Mouse (Mus musculus) urinary bladder, postnatal 14 days (tissue): ENCODE results near the gene 9430015G10Rik.
A peak's percentile ranks its signal among the peaks of the same experiment; 100 is the strongest.
"Not testable (repeated sequence)": the region's sequence is repeated elsewhere in the genome, so short reads cannot be mapped to it uniquely, and the experiment has no call there.

Experiments
- DNase-seq: peaks from one replicate; pipeline ENCODE4 v3.0.0; 2021; ENCODE audit warnings: low spot score

Gene 9430015G10Rik

DNA sequence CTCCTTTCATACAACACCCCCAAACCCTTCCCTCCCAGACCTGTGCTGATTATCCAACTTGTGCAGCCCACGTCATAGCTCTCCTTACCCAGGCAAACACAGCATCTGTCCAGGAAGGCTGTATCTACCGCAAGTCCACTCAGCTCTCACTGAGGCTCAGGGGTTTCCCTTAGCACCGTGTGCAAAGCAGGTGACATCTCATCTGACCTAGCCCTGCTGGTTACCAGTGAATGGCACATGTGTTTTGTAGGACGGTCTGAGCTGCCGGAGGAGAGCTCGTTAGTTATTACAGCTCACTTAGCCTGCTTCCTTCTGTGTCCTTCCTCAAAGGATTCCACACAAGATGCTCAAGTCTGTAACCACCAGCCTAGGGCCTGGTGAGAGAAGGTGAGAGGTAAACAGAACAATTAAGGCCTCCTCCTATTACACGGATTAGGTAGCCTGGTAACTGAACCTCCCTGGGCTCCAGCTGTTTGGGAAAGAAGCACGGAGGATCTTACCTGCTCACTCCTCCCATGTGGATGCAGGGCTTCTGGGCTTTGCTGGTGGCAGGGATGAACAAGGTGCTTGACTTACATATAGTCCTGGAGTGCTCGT lies 11.9 kb upstream of the 9430015G10Rik start:
- no peak for DNase-seq

DNA sequence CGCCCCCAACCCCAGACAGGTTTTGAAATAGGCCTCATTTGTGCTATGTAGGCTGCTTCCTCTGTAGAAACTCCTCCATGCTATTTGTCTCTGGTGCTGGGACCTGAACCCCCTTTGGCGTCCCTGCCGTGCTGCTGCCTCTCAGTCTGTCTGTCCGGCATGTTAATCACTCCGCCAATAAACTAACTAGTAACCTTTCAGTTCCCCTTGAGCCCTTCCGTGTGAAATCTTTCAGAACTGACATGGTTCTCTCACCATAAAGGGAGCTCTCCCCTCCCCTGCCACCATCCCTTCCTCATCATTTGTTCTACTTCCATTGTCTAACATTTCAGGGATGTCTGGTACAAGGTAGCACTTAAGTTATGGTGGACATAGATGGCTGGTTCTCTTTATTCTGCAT lies 10.4 kb upstream of the 9430015G10Rik start:
- no peak for DNase-seq

DNA sequence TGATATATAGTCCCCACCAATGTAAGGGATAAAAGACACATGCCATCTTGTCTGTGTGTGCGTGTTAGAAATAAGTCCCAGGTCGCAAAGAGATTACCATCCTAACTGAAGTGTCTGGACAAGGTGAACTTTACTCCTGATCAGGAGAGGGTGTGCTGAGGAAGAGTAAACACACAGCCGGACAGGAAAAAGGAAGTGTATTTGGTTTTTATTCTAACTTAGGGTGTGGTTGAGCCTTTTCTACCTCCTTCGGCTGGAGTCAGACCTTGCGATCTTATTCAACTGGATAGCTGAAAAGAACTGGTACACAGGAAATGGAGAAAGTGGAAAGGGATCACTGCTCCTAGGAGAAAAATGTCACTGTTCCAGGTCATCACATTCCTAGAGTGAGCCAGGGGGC lies 9.3 kb upstream of the 9430015G10Rik start:
- DNase-seq: no peak

DNA sequence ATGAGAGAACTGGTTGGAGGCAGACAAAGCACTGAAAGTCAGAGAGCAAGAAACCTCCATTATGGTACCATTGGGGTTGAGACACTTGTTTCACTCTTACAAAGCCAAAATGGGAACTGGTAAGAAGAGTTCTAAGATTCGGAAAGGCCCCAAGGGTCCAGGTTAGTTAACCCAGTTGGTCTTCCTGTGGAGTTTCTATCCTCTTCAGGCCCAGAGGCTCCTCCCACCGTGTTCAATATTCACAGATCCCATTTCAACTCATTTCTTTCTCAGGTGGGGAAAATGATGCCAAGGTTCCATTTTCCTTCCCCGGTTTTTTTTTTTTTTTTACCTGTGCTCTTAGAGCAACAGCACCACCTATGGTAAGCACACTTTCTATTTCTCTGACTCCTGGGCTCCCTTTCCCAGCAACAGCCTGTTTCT lies 8.3 kb upstream of the 9430015G10Rik start:
- no peak for DNase-seq

DNA sequence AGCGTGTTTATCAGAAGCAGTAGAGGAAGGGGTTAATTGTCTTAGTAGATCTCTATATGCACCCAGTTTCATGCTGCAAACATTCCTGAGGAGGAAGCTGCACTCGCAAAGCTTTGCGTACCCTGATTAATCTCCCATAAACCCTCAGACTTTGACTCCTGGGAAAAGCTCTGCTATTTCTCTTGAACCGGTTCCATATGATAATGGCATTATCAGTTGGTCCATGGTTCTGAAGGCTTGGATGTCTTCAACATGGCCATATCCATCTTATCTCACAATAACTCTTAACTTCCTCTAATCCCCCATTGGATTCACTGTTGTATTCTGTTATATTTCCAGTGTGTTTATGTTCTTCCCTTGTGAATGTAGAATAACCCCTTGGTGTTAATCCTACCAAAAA lies 6.4 kb upstream of the 9430015G10Rik start:
- DNase-seq: no peak

DNA sequence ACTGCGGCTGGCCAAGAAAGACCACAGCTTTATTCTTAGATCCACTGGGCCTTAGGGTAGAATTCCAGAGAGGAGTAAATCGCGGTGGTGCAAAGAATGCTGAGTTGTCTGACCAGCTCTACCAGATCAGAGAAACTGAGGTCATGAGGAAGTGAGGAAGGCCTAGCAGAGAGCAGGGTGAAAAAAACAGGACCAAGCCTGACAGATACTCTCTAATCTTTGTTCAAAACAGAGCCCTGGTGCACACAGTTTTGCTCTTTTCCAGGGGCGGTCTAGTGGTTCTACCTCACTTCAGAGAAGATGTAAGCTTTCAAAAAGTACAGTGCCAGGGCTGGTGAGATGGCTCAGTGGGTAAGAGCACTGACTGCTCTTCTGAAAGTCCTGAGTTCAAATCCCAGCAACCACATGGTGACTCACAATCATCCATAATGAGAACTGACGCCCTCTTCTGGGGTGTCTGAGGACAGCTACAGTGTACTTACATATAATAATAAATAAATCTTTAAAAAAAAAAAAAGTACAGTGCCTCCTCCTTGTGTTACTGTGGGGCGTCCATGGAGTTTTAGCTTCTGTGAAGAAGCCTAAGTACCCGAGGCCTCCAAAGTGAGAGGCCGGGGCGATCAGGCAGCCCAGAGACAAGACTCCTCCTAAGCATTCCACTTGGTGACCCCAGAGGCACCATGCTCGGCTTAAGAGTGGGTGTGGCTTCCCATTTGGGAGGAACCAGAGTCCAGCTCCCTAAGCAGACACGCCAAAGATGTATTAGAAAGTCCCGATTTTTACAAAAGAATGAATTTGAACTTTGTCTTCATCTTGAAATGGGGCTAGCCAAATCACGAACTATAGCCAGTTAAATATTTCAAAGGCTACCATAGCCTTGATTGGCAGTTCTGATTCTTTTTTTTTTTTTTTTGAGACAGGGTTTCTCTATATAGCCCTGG lies 906 bp upstream of the 9430015G10Rik start:
- DNase-seq: peak; percentile 71

DNA sequence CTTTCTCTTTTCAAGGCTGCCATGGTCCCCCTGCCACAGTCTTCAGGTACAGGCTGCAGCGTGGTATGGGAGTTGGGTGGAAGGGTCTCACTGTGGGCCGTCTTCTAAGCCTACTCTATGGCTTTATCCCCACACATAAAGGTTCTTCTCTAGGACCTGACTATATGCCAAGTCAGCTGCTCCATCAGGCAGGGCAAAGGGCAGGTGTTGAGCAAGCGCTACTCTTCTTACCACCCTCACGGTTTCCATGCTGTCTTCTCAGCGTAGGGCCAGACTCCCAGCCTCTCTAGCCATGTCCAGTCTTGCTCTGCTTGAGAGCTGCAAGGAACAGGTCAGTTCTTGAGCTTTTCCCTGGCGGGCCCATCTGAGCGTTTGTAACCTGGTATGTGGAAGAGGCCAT lies 14.3 kb downstream of the 9430015G10Rik start:
- no peak for DNase-seq

DNA sequence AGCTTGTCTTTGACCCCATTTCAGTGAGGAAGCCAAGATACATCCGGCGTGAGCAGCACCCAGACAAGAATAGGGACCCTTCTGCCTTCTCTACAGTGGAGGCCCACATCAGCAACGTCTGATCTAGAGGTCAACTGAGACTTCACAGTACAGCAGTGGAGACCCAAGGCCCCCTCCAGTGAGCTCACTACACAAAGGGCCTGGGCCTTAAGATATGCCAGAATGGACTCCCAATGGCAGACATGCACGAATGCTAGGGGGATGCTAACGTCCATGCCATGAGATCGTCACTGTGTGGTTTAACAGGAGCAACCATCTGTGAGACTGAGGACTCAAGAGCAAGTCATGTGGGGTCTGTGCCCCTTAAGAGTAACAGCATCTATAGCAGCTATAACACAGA lies 15.6 kb downstream of the 9430015G10Rik start:
- no peak for DNase-seq

DNA sequence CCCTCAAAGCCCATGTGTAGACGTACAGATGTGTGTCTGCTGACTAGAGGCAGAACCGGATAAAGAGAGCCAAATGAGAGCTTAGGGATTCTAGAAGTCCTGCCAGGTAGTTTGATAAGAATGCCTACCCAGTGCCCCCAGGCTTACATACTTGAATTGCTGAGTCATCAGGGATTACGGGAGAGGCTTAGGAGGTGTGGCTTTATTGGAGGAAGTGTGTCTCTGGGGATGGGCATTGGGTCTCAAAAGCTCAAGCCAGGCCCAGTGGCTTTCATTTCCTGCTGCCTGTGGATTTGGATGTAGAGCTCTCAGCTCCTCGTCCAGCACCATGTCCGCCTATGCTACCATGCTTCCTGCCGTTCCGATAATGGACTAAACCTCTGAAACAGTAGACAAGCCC lies 17.1 kb downstream of the 9430015G10Rik start:
- DNase-seq: no peak

DNA sequence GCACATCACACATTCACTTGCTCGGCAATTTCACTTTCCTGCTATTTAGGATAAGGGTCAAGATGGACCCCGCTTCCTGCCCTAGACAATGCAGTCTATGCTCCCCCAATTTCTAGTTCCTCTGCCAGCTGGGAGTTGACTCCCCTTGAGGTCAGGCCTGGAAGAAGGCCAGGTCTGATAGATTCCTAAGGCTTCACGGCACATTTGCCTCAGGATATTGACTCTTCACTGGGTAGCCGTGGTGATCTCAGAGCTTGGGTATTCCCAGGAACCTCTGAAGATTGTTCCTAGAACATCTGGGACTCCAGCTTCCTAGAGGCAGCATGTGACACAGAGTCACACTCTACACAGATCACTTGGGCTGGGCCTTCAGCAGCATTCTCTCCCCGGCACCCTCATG lies 19.0 kb downstream of the 9430015G10Rik start:
- no peak for DNase-seq

DNA sequence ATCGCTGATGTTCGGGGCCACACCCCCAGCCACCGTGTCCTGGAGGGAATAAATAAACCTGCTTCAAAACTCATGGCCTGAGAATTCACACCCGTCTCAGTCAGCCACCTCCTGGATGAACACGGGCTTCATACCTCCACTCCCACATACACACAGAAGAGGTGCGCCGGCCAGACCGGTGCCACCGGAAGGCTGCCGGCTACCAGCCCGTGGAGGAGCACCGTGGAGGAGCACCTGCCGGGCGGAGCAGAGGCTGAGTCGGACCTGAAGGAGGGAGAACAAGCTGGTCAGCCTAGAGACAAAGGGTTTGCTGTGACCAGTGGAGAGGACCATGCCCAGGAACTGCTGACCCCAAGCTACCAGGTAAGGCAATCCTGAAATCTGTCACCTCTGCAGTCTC lies 20.7 kb downstream of the 9430015G10Rik start, which contains the start of gene Rnf223:
Gene Rnf223 (plus strand): TSS at position 78 of the 400 bp plus-strand sequence.
- peak; percentile 60 for DNase-seq

DNA sequence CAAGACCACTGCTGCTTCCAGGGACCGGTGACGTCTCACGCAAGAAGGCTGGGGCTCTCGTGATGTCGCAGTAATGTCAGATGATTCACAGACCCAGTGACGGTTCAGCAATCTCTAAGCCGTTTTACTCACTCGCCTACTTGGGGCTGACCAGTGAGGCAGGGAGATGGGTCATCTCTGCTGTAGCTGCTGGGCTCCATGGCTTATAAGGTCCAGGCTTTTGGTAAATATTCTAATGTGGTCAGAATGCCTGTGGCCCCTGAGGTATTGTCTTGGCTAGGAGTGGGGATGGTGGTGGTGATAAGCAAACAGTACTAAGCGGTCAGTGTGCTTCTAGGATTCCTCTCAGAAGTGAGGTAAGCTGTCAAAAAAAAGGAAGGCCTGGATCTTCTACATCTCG lies 21.2 kb downstream of the 9430015G10Rik start:
- no peak for DNase-seq

DNA sequence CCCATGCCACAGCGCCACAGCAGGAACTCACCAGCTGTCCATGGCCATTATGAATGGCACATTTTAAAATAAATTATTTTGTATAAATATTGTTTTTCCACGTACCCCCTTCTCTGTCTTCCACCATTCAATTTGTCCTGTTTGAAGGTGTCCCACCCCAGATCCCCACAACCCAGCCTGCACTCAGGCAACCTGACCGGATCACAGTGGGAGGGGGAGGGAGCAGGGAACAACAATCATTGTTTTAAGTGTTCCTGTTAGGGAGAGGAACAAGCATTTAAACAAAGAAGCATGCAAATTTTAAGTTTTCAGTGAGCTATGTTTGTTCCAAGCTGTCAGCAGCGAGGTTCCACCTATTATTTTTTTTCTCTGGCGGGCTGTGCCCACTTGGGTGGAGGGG lies 23.6 kb downstream of the 9430015G10Rik start:
- DNase-seq: no peak

DNA sequence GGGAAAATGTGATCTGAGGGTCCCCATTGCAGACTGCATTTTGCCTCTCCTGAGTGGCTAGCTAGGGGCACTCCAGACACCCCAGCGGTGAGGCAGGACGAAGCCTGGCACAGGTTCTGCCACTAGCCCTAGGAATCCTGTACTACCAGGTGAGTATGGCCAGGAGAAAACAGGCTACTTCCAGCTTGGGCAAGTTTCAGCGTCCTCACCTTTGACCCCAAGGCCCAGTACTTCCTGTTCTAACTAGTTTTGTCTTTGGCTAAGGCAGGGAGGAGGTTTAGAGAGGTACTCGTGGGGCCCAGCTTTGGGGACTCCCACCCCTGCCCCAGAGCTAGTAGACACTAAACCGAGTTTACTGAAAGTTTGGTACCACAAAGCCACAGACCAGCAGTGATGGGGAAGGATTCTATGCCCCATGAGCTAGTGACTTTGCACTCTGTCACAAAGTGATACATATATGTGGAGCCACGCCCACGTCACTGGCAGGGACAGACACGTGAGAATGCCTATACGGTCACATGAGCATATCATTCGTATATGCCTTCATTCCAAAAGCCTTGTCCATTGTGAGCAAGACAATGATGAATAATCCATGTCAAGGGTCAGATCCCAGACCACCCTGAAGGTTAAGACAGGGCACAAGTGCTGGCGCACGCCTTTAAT lies 24.3 kb downstream of the 9430015G10Rik start:
- peak; percentile 48 for DNase-seq

DNA sequence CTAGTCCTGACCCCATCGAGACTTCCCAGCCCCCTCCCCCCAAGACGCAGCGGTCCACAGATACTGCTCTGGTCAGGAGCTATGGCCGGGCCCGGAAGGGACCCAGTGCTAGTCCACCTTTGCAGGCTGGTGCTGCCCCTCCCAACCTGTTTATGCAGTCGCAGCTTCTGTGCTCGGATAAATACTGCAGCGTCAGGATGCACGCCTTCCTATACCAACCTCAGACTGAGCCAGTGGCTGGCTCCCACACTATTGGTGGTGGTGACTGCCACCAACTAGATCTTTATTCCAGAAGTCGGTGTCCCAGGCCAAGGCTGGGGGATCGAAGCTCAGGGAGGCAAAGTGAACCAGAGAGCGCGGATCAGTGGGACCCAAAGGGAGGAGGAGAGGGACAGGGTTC lies 25.3 kb downstream of the 9430015G10Rik start:
- no peak for DNase-seq

DNA sequence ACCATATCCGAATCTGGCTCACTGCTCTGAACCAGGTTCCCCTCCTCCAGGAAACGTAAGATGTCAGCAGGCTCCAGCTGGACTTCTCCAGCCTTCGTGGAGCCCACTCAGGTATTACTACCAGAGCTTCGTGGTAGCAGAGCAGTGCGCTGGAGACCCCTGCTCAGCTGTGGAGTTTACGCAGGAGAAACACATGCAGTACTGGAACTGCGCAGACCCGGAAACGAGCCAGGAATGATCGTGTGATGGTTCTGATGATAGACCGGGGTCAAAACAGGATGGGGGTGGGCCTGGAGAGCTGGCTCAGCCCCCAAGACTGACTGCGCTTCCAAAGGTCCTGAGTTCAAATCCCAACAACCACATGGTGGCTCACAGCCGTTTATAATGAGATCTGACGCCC lies 26.0 kb downstream of the 9430015G10Rik start:
- DNase-seq: no peak

DNA sequence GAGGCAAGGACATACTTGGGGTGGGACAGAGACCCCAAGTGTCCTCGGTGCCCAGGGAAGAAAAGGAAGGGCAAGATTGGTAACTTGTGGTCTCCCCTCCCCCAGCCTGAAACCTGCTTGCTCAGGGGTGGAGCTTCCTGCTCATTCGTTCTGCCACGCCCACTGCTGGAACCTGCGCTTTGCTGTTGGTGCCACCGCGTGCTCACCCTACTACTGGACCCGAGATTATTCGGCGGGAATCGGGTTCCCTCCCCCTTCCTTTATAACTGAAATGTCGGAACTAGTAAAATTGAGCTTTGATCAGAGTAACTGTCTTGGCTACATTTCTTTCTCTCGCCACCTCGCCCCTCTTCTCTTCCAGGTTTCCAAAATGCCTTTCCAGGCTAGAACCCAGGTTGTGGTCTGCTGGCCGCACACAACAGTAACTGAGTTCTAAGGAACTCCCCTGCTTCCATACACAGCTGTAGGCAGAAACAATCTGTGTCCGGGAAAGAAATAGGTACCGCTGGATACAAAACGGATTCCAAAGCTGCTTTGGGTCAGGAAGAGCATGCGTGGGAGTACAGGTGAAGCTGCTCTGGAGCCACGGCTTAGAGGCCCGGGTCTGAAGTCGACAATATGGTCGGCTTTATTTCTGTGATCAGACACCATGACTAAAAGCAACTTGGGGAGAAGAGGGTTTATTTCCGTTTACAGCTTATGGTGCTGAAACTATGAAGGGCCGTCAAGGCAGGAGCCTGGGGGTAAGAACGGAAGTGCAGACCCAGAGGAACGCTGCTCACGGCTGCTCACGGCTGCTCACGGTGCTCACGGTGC lies 26.7 kb downstream of the 9430015G10Rik start:
- peak; percentile 20 for DNase-seq

DNA sequence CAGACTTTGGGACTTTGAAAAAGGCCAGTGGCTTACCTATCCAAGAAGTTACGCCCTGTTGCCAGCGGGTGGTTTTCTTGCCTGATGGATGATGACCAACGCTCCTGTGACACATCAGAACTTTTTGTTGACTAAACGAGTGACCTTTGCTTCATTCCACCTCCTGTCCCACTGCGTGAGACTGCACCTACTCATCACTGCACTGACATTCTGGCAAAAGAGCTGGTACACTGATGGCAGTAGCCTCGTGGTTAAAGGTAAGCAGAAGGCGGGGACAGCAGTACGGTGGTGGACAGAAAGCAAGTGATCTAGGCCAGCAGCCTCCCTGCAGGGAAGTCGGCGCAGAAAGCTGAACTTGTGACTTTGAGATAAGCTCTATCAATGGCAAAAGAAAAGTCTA lies 41.1 kb downstream of the 9430015G10Rik start:
- DNase-seq: not testable (repeated sequence)

DNA sequence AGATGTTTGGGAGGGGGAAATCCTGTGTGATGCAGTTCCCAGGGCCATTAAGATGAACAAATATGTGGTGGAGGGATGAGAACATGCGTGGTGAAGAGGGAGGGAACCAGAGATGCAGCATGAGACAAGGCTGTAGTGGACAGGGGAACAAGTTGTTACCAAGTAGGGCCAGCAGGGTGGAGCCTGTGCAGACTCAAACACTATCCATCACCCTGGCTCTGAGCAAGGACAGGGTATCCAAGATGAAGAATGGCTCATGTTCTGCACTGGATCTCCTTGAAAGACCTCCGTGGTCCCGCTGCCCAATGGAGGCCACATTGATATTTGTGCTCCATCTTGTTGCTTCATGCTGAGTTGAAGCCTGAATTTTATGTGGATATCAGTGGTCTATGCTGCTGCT lies 45.0 kb downstream of the 9430015G10Rik start:
- DNase-seq: no peak

DNA sequence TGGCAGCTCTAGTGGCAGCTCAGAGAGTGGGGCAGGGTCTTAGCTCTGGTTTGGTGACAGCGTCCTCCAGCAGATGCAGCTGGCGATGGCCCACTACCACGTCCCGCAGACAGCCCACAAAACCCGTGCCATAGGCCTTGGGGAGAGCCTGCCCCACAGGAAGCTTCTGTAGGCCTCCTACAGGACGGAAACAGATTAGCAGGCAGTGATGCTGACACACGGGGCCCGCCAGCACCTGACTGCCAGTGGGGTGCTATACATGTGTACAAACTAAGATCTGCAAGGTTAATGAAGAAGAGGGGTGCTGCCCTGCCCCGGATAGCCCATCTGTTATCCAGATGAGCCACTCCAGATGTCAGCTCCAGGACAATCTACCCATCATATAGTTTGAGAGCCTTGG lies 56.7 kb downstream of the 9430015G10Rik start:
- DNase-seq: no peak

DNA sequence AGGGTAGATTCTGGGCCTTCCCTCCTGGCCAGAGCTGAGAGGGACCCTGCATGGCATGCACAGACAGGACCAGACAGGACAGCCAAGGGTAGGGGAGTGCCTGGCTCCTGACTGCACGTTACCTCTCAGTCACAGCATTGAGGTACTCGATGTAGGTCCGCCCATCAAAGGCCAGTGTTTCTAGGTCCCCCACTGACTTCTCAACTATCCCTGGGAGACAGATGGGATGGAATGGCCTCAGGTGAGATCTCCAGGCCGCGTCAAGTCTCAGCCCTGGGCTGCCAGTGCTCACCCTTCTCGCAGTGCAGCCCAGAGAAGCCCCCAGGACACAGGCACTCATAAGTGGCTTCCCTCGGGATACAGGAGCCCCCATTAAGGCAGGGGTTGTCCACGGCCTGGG lies 58.8 kb downstream of the 9430015G10Rik start:
- no peak for DNase-seq

DNA sequence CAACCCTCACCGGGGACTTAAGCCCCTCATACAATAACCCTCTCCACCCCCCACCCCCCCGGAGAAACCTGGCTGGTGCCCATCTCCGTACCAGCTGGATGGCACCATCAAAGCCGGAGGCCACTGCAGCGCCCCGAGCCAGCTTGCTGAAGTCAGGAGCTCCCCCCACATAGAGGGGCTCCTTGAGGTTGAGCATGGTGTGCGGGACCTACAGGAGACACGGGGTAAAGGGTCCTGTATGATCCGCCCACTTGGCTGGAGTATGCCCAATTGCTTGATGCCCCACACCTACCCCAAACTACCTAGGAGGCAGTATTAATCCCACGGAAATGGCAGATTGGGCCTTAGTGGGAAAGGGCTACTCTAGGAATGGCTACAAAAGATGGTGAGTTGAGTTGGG lies 59.3 kb downstream of the 9430015G10Rik start:
- DNase-seq: no peak
